Mouse (Mus musculus) adrenal gland (tissue): ENCODE measurements at regions not wholly inside any gene's neighbourhood (a gene's known extent, or its start where the extent isn't known, plus 50 kb on each side); places are given as distances from the start of the nearest gene placed in this dataset.

Experiments
- intact Hi-C: fragments of 180-260 bp; cut with DNase I; formaldehyde crosslinking; loops from one replicate; pipeline ENCODE4 v1.15.1; 2025

DNA sequence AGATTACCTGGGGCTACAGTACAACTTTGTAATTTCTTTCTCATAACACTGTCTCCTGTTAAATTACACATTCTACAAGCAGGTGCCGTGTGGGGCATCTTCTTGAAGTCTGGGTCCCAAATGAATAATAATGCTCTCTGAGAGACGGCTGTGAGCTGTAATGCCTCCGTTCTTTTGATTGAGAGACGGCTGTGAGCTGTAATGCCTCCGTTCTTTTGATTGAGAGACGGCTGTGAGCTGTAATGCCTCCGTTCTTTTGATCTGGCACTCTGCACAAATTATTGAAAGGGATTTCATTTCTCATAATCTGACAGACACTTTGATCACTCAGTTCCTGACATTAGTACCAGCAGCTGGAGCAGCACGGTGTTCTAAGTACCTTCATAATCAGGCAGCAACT is 76.5 kb upstream of the Plcb4 start:
- intact Hi-C loops, result no loop called here

DNA sequence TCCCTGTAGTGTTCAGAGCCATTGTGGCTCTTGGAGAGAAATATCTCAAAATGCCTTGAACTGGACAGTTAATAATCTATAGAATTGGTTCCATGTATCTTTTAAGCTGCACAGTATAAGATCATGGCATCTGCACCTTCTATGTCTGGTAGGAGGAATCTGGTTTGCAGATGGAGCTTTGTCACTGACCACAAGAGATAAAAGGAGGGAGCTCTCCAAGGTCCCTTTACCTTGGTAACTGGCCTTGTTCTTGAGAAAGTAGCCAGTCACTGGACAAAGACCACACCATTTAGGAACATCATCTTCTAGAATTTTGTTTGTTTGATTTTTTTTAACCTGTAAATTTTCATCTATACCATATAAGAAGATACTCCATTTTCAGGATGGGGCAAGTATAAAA is 52.5 kb upstream of the Plcb4 start:
- intact Hi-C loops, result no loop called here
